11 mouse cellular contexts compared by ENCODE assay signal in genomic region chr2:62574250-62574649, GRCm38 (mm10). TPM values are rescaled to one million over a fixed set of nuclear protein-coding genes. Genes with fewer than 3 reads are reported as not detected.
DNase-seq lines count a peak whose midpoint lies in the region; ATAC-seq and TF ChIP-seq lines count a peak whose summit lies in the region.
"Had no signal": no experiment of that assay in that cellular context is flagged by ENCODE, and none has a peak within 500 bp of the region (broad histone marks: within the 10 kb centered on the region; RNA-seq: fewer than 3 reads in every experiment).

No protein-coding gene starts in this region.

- peak; percentile 58 for ATAC-seq in limb, embryonic 12.5 days (ENCODE audit: insufficient number of reproducible peaks, insufficient read depth, low FRiP score, low TSS enrichment, low read depth)

- peak overlapping the region; percentile 62 for H3K27ac ChIP-seq in limb, embryonic 12.5 days
- H3K27ac ChIP-seq in thymus, adult 2 months (ENCODE audit: control insufficient read depth, insufficient read depth, low read length): no peak overlapping the region
- H3K27ac ChIP-seq: liver, embryonic 15.5 days had no signal

- H3K4me3 ChIP-seq in limb, embryonic 12.5 days (replicated peaks): no peak overlapping the region
- no peak overlapping the region for H3K4me3 ChIP-seq in thymus, adult 2 months (ENCODE audit: control insufficient read depth, insufficient read depth, low read length)
- H3K4me3 ChIP-seq: liver, embryonic 15.5 days had no signal

- no peaks in the 10 kb centered on the region for H3K36me3 ChIP-seq in limb, embryonic 12.5 days
- no peaks in the 10 kb centered on the region for H3K36me3 ChIP-seq in thymus, adult 2 months (ENCODE audit: control insufficient read depth, insufficient read depth, low read length)
- H3K36me3 ChIP-seq: liver, embryonic 15.5 days had no signal

- no peak for TF ChIP-seq CTCF in thymus, adult 2 months (IDR thresholded peaks at IDR 0.05; ENCODE audit: borderline replicate concordance, control insufficient read depth, extremely low read depth, insufficient read depth, low read length, poor library complexity)

- H3K27me3 ChIP-seq in limb, embryonic 12.5 days: no peaks in the 10 kb centered on the region
- H3K27me3 ChIP-seq in thymus, adult 2 months (ENCODE audit: control insufficient read depth, insufficient read depth, low read length): no peaks in the 10 kb centered on the region
- H3K27me3 ChIP-seq: liver, embryonic 15.5 days had no signal

- peak overlapping the region; percentile 33 for H3K4me2 ChIP-seq in limb, embryonic 12.5 days
- H3K4me2 ChIP-seq: liver, embryonic 15.5 days had no signal

- H3K9ac ChIP-seq in limb, embryonic 12.5 days (replicated peaks): no peak overlapping the region
- H3K9ac ChIP-seq: liver, embryonic 15.5 days had no signal

- TF ChIP-seq POLR2A in thymus, adult 2 months (IDR thresholded peaks at IDR 0.05; ENCODE audit: control insufficient read depth, extremely low read depth, insufficient read depth, low read length, poor library complexity): no peak

- H3K4me1 ChIP-seq in limb, embryonic 12.5 days (replicated peaks): 0 out of 2 replicates have a peak, but pooled peaks cover 6% of the 10 kb centered on the region
- no peaks in the 10 kb centered on the region for H3K4me1 ChIP-seq in thymus, adult 2 months (replicated peaks; ENCODE audit: control insufficient read depth, insufficient read depth, low read length)
- H3K4me1 ChIP-seq: liver, embryonic 15.5 days had no signal

- peak; percentile 30 to 59 for DNase-seq in frontal cortex, postnatal 36 days (ENCODE audit: low spot score in 2 of 2)
- no peak for DNase-seq in frontal cortex, postnatal 10 days (ENCODE audit: low spot score in 2 of 2)
- peak; percentile 19 to 34 for DNase-seq in right cerebral cortex, adult 2 months (ENCODE audit: low spot score in 2 of 2)
- no peak for DNase-seq in right cerebral cortex, postnatal 14 days
- DNase-seq in thymus, adult 2 months: no peak
- no peak for DNase-seq in kidney, postnatal 4 days
- no peak for DNase-seq in c-Kit-positive CD71-positive TER-119-positive erythroid progenitor cells, embryonic 14.5 days (ENCODE audit: low spot score)
- DNase-seq: kidney, adult 11 months had no signal

- no peaks in the 10 kb centered on the region for H3K9me3 ChIP-seq in limb, embryonic 12.5 days
- H3K9me3 ChIP-seq: liver, embryonic 15.5 days had no signal

- 59% methylated on average over 7 of the region's 7 CpGs for WGBS in limb, embryonic 12.5 days
- WGBS in thymus, adult 2 months: 60% methylated on average over 7 of the region's 7 CpGs

RNA-seq across cellular contexts. Expression of gene Fap, which starts 0.4 kb away (rescaled TPM):
- polyA plus RNA-seq in limb, embryonic 12.5 days (2016; fragmentation: Nextera tagmentation; extraction: Ambion mirVana): 2.8 and 3.4 TPM in 2 replicates
- polyA plus RNA-seq in thymus, adult 2 months (2012; rRNA removed): 0.58 and 0.60 TPM in 2 replicates
- polyA plus RNA-seq: C2C12 had no signal

Comparison
In these comparisons a context has a peak if more than half of its experiments do, and no peak if none do; other contexts are left out.
1. DNase-seq: peak in frontal cortex, postnatal 36 days (2 of 2) and right cerebral cortex, adult 2 months (2 of 2); none in frontal cortex, postnatal 10 days (0 of 2), right cerebral cortex, postnatal 14 days (single experiment), thymus, adult 2 months (single experiment), kidney, postnatal 4 days (0 of 2) and c-Kit-positive CD71-positive TER-119-positive erythroid progenitor cells, embryonic 14.5 days (single experiment).